Mouse (Mus musculus) ES-Bruce4 (cell line): Measurements from ENCODE around the gene Arid1b. TPM values are rescaled to one million over a fixed set of nuclear protein-coding genes. Genes with fewer than 3 reads are reported as not detected.
A peak's percentile ranks its signal among the peaks of the same experiment; 100 is the strongest.

Source experiments
- H3K27ac ChIP-seq: 2 replicates; pipeline ENCODE4 v1.5.1; 2012; ENCODE audit warnings: low read length, inconsistent platforms; ENCODE audit not compliant: insufficient read depth
- H3K27me3 ChIP-seq: 2 replicates; pipeline ENCODE4 v1.6.1; 2012; ENCODE audit warnings: mild to moderate bottlenecking, low read length, inconsistent platforms; ENCODE audit not compliant: control insufficient read depth, poor library complexity, insufficient read depth, severe bottlenecking
- H3K36me3 ChIP-seq: 2 replicates; pipeline ENCODE4 v1.6.1; 2012; ENCODE audit warnings: inconsistent platforms, mild to moderate bottlenecking, low read length, moderate library complexity; ENCODE audit not compliant: control insufficient read depth, poor library complexity, insufficient read depth, severe bottlenecking
- H3K4me1 ChIP-seq: one replicate; pipeline ENCODE4 v1.8.1; 2011; ENCODE audit warnings: low read length; ENCODE audit not compliant: control insufficient read depth, insufficient read depth
- H3K4me3 ChIP-seq: 2 replicates; pipeline ENCODE4 v1.5.1; 2011; ENCODE audit warnings: low read depth, mild to moderate bottlenecking, low read length
- H3K9ac ChIP-seq: 2 replicates; pipeline ENCODE4 v1.6.1; 2012; ENCODE audit warnings: low read depth, mild to moderate bottlenecking, inconsistent platforms; ENCODE audit not compliant: poor library complexity, severe bottlenecking
- H3K9me3 ChIP-seq: replicated peaks from 2 replicates; pipeline ENCODE4 v1.6.1; 2012; ENCODE audit warnings: mild to moderate bottlenecking, low read length, inconsistent platforms; ENCODE audit not compliant: control insufficient read depth, poor library complexity, insufficient read depth, severe bottlenecking
- CTCF ChIP-seq: IDR thresholded peaks from one replicate; pipeline ENCODE4 v1.8.1; 2011; ENCODE audit warnings: low read depth, low read length
- EP300 ChIP-seq: IDR thresholded peaks from 2 replicates; pipeline ENCODE4 v1.6.1; 2011; ENCODE audit warnings: low read depth, low read length; ENCODE audit not compliant: insufficient read depth
- POLR2A ChIP-seq: IDR thresholded peaks from one replicate; pipeline ENCODE4 v1.8.1; 2011; ENCODE audit warnings: low read length; ENCODE audit not compliant: insufficient read depth
- polyA plus RNA-seq: library from polyadenylated mRNA; stranded (reverse); fragments of >200 nt; gene quantifications from 2 replicates; pipeline ENCODE4 v1.2.4, GENCODE M21; 2011; ENCODE audit warnings: low read depth; ENCODE audit not compliant: missing spikeins, insufficient read depth, insufficient read length

The Arid1b gene
- polyA plus RNA-seq, 1 experiment: 20.4 TPM

DNA sequence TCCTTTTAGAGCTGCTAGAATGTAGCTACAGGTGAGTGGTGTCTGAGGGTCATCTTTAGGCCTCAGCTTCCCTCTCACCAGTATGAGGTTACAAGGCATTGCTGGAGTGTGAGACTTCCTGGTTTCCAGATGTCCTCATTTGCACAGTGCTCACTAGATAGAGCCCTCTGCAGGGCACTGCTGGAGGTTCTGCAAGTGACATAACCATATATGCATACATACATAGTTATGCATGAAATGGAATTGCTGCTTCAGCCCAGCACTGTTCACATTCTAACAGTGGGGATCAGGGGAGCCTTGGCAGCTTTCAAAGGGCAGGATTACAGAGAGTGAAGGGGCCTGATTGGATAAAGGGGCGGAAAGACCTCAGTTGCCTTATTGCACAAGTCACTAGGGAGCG, 193.4 kb downstream of the Arid1b start:
- Histone ChIP-seq H3K9ac (no peak overlapping the region), H3K4me1 (no peaks in the 10 kb centered on the region)

DNA sequence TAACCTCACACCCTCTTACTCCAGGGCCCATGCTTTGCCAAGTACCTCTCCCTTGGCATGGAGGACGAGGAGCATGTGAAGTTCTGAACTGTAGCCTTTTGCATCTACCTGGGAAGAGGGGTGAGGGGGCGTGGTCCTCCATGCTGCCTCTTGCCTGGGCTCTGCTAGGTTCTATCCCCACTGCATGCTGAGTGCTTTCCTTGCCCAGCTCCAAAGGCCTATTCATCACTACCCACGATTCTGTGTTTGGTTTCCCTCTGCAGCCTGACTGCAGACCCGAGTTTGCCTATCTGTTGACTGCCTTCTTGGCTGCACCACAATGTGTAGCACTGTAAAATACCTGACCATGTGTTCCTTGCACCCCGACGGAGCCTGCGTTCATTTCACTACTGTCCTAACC, 194.3 kb downstream of the Arid1b start:
- H3K9ac ChIP-seq: no peak overlapping the region
- H3K4me1 ChIP-seq: no peaks in the 10 kb centered on the region
- no peak overlapping the region for H3K4me3 ChIP-seq
- H3K36me3 ChIP-seq: no peaks in the 10 kb centered on the region
- TF ChIP-seq POLR2A (no peak), CTCF (no peak), EP300 (no peak)
- H3K27ac ChIP-seq: no peak overlapping the region
- no peaks in the 10 kb centered on the region for H3K9me3 ChIP-seq
- no peaks in the 10 kb centered on the region for H3K27me3 ChIP-seq

More for the DNA sequence above, 193.4 kb downstream of the Arid1b start:
- no peaks in the 10 kb centered on the region for H3K36me3 ChIP-seq
- H3K9me3 ChIP-seq: no peaks in the 10 kb centered on the region
- no peak overlapping the region for H3K27ac ChIP-seq
- H3K4me3 ChIP-seq: no peak overlapping the region
- TF ChIP-seq EP300 (no peak), POLR2A (no peak)
- no peaks in the 10 kb centered on the region for H3K27me3 ChIP-seq

DNA sequence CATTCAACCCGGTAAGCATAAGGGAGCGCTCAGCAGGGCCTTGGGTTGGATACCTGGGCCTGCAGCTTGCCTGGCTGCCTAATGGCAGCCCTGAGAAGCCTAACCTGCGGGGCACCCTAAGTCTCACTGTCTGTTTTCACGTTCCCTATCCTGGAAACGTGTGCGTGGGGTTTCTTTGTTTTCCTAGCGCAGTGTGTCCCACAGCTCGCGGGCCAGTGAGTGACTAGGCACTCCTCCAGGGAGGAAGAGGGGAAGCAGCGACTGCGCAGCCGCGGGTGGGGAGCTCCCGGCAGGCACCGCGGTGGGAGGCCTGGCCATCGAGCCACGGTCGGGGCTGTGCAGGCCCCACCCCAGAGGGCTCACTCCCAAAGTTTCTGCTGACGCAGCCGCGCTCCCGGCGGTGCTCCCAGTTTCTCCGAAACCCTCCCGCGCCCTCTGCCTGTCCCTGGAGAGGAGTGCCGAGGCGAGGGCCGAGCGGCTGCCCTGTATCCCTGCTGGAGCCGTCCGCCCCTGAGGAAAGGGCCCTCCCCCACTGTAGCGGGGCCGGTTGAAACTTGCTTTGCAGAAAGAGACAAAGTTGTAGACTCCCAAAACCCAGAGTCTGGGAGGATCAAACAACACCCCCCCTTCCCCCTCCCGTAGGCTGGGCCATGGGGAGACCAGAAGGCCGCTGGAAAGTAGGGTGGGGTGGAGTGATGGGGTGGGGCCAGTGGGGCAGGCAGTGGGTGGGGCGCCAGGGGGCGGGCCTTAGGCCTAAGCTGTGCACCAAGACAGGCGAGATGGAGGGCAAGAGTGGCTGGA, 195.6 kb downstream of the Arid1b start:
- no peaks in the 10 kb centered on the region for H3K9me3 ChIP-seq
- peak overlapping the region; percentile 67 for H3K4me3 ChIP-seq
- no peaks in the 10 kb centered on the region for H3K27me3 ChIP-seq
- H3K9ac ChIP-seq: peak overlapping the region; percentile 71
- TF ChIP-seq CTCF (no peak), EP300 (0 out of 2 replicates have a peak, but pooled peaks have one; percentile 27), POLR2A (peak; percentile 54)
- H3K36me3 ChIP-seq: no peaks in the 10 kb centered on the region
- no peaks in the 10 kb centered on the region for H3K4me1 ChIP-seq
- peak overlapping the region; percentile 91 for H3K27ac ChIP-seq

DNA sequence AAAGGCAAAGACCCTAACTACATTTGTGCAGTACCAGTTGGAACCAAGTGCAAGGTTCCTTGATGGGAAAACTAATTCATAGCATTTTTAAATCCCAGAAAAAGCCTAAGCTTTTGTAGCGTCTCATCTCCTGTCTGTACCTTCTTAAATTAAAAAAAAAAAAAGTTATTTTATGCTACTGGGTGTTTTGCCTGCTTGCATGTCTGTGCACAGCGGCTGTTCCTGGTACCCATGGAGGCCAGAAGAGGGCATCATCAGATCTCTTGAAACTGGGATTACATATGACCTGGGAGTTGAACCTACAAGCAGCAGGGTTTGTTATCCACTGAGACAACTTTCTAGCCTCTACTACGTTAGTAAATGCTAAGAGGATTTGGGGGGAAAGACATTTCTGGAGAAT, 196.2 kb downstream of the Arid1b start:
- peak; percentile 1 for TF ChIP-seq CTCF
- no peak for TF ChIP-seq POLR2A
- H3K9ac ChIP-seq: peak overlapping the region; percentile 71; the same call in 1 of the 2 replicates
- no peaks in the 10 kb centered on the region for H3K27me3 ChIP-seq
- no peak overlapping the region for H3K4me3 ChIP-seq
- H3K36me3 ChIP-seq: no peaks in the 10 kb centered on the region
- H3K9me3 ChIP-seq: no peaks in the 10 kb centered on the region
- no peak overlapping the region for H3K27ac ChIP-seq
- H3K4me1 ChIP-seq: no peaks in the 10 kb centered on the region

DNA sequence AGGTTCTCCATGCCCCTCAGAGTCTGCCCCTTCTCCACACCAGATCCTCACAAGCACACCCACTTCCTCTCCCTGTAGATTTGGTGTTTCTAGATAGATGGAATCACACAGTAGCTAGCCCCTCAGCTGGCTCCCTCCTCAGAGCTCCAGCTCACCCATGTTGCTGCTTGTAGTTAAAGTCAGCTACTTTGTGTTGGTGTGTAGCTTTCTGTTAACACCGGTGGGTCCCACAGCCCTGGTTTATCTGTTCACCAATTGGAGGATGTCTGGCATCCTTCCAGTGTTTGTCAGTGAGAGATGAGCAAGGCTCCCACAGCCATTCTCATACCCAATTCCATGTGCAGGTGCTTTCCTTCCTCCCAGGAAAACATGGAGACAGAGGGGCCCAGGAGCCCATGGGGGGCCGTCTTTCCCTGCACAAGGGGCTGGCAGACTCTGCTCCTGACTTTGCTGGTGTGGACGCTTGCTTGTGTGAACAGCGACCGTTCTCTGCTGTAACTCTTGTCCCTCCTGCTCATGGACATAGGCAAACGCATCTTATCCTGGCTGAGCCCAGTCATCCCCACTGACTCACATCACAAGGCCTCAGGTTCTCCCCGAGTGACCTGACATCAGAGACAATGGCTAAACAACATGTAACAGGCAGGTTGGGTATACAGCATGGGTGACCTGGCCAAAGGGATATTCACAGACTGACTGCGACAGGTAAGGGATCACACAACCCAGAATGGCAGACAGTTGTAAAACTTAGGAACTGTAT, 200.2 kb downstream of the Arid1b start:
- no peak overlapping the region for H3K9ac ChIP-seq
- no peaks in the 10 kb centered on the region for H3K36me3 ChIP-seq
- no peaks in the 10 kb centered on the region for H3K4me1 ChIP-seq
- no peaks in the 10 kb centered on the region for H3K27me3 ChIP-seq
- no peak overlapping the region for H3K27ac ChIP-seq
- TF ChIP-seq EP300: no peak
- TF ChIP-seq CTCF: no peak
- no peak overlapping the region for H3K4me3 ChIP-seq
- H3K9me3 ChIP-seq: no peaks in the 10 kb centered on the region

DNA sequence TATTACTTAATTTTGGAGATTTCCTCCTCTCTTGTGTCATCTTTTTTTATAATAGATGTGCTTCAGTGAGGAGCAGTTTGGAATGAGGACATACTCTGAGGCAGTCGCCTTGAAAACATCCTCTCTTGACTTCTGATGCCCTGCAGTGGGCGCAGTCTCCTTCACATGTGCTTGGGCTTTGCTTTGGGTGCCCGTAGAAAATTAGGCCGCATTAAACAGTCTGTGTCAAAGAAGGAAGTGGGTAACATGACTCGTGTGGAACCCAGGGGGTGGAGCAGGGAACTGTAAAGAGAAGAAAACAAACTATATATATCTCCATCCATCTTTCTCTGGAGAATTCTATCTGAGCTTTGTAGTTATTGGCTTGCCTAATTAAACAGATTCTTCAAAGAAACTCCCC, 201.3 kb downstream of the Arid1b start:
- Histone ChIP-seq H3K4me1 (no peaks in the 10 kb centered on the region), H3K27me3 (no peaks in the 10 kb centered on the region), H3K27ac (no peak overlapping the region), H3K4me3 (no peak overlapping the region), H3K9me3 (no peaks in the 10 kb centered on the region), H3K36me3 (no peaks in the 10 kb centered on the region), H3K9ac (no peak overlapping the region)
- TF ChIP-seq CTCF (no peak), POLR2A (no peak), EP300 (no peak)
